Mouse (Mus musculus) ovary, postnatal 10 days (tissue): ENCODE results near the gene Ky.

Experiments used
- DNase-seq: peaks from one replicate; pipeline ENCODE4 v3.0.0; 2022; ENCODE audit warnings: low spot score

The Ky gene

DNA sequence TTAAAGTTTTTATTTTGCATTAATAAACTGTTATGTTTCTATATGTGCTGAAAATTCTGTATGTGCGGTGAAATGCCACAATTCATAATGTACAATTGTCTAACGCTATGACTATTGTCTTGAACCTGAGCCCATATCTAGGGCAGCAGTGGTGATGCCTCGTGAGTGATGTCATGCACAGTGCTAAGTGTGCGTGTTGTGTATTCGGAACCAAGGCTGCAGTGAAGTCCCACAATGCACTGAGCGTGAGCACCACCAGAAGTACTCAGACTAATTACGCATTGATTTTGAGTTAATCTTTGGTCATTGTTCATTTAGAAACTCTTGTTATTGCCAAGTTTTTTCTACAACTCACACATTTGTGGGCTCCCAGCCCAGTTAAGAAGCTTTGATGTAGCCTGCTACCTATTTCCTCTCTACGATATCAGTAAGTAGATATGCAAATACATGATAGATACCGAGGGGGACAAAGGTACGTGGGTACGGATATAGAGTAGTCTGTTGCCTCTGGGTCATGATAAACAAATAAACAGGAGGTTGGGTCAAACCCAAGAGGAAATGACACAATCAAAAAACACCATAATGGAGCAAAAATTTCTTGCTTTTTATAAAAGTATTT lies 3.4 kb upstream of the Ky start:
- no peak for DNase-seq

DNA sequence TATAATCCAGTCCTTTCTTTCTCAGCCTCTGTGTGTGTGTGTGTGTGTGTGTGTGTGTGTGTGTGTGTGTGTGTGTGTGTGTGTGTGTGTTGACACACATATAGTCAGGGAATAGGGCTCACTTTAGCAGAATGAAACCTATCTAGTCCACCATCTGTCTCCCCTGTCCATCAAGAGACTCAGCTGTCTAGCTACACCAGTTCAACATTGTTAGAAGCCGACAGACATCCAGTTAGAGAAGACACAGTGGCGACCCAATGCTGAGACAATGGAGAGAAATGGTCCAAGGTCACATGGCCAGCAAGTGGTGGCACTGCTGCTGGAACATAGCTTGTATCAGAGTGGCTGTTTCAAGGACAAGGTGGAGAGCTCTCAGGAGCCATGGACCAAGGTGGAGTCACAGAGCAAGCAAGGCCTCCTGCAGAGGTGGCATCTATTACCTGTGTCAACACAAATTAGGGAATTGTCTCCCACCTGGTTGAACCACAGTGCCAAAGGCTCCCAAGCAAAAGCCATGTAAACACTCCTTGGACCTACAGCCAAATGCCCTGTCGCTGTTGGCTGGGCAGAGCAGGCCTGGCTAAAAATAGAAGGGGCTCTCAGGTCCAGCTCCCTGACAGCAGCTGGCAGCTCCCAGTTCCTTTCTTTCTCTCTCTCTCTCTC lies 703 bp upstream of the Ky start:
- no peak for DNase-seq

DNA sequence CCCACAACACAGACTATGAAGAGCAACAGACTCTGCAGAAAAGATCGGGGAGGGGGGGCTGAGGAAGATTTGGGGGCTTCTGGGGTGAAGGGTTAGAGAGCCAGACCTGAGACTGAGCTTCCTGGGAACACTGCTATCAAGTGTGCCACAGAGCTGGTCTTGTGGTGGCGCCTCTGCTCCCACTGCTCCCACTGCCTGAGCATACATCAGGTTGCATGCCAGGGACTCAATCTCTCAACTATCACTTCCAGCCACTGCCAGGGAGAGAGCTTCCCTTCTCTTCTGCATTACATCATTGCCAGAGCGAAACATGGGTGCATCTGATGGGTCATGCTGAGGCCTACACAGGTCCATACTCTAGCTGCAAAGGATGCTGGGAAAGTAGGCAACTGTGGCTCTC lies 2.8 kb downstream of the Ky start:
- DNase-seq = no peak

DNA sequence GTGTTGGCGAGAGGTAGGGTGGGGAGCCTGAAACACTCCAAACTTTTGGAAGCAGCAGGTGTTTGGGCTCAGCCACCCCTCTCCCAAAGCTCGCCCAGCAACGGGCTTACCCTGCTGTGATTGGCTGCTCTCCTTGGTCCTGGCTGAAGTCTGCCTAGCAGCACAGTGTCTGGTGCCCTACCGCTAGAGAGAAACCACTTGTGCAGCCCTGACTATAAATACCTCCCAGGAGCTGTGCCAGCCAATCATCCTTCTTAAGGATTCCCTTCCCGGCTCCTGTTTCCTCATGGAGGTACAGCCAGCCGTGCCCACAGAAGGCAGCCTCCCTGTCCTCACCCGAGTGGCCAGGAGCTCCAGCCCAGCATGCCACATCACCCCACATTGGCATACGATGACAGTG lies 5.9 kb downstream of the Ky start:
- DNase-seq = no peak

DNA sequence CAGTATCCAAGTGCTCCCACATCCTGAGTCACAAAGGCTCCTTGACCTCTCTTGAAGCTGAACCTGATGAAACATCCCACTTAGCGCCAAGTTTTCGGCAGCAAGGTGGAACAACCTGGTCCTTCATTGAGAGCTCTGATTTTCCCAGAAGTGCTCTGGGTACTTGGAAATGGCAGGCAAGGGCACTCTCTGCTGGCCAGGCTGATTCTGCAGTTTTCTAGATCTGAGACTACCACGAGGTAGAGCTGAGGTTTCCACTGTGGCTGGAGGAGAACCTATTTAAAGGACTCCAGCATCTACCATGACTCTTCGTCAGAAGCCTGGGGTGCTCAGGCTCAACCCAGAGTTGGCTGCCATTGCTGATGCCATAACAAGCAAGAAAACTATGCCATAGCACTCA lies 8.0 kb downstream of the Ky start:
- no peak for DNase-seq

DNA sequence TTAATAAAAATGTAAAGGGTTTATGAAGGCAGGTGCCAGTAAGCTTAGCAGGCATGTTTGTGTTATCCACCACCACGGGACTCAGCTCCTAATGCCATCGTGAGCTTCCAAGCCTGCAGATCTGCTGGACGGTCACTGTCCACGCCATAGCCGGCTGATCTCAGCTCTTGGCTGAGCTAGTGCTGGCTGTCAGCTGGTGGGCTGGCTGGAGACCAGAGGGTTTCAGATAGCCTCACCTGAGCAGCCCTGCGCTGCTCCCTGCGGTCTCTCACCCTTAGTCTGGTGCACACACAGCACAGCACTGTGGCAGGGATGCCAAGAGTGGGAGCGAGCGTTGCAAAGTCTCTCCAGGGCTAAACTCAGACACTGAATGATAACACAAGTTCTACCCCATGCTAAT lies 12.9 kb downstream of the Ky start:
- DNase-seq = no peak

DNA sequence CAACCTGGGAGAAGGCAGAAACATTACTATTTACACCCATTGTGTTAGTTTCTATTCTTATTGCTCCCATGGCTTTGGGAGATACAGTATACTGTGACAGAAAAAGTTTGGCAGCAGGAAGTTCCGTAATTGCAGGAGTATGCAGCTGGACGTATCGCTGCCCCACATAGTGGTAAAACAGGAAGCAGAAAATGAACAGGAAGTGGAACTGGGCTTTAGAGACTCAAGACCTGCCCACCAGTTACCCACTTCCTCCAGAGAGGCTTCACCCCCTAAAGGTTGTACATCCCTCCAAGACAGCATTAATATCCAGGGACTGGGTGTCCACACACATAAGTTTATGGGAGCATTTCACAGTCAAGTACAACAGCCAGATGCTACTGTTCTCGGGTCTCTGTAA lies 15.8 kb downstream of the Ky start:
- DNase-seq = no peak

DNA sequence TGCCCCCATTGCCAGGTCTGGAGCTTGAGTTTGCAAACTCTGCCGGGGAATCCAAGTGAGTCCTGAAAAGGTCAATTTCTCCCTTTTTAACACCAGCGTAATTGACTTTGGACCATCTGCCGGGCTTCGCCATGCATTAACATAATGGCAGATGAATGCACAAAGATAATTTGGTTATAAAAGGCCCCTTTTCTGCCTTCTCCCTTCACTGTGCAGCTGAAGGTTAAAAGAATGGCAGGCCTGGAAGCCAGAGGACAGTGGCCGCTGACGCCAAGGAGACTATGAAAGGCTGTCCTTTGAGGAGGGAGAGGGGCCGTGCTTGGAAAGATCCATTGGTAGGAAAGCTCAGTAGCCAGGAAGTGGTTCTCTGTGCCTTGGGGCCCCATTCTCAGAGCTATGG lies 22.6 kb downstream of the Ky start:
- no peak for DNase-seq

DNA sequence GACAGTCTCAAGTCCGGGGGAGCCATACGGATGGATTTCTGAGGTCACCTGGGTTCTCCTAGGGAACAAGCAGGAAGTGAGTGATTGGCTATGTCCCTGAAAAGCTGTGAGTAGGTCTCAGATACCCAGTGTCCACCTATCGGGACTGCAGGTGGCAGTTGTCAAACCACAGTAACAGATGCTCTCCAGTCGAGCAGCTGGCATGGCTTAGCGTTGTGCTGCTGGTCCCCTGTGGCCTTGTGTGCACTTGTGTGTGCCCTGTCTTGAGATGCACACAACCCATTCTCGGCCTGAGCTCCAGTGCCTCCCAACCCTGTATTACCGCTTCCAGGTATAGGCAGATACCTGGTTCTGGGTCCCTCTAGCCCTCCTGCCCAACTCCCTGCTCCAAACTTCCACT lies 23.0 kb downstream of the Ky start:
- no peak for DNase-seq

DNA sequence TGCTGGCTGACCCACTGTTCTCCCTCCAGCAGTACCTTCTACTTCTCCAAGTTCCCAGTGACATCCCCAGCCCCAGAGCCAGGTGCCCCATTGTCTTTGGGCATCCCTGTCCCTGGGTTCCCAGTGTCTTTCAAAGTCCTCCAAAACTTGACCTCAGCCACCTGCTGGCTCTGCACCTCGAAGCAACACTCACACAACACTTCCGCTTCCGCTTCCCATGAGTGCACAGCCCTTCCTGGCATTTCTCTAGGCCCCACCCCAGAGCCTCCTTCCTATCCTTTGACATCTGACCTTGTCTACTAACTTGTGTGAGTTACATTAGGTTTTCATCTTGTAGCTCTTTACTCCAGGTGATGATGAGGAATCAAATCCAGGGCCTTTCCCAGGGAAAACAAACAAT lies 23.5 kb downstream of the Ky start:
- no peak for DNase-seq

DNA sequence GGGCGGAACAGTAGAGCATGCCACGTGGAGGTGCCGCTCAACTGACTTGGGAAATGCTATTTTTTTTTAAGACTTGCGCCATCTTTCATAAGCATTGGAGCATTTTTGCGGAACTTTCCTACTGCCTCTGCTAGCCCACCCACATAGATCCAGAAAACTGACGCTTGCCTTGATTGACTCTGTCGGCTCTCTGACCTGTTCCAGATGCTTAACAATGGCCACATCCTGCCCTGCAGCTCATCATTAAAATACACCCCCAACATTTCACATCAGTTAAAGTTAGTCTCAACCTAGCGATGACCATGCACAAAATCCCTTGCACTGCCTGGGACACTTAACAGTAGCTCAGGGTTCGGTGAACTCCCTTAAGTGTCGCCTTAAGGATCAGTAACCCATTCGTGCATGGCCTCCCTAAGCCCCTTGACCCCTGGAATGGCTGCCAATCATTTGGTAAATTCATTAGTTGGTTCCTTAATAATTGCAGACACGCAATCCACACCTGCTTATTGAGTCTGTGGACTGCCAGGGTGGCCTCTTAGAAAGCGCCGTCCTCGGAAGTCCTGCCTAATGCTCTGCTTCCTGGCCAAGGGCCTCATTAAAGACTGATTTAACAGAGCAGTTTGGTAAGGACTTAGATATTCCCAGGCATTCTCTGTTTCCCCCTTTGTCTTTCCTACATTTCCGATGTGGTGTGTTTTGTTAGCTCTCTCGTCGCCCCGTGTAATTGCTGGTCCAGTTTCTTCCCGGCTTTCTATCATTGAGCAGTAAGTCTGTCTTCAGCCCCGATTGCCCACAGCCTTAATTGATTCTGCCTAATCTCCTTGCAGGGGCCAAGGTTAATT lies 25.7 kb downstream of the Ky start:
- DNase-seq = no peak

DNA sequence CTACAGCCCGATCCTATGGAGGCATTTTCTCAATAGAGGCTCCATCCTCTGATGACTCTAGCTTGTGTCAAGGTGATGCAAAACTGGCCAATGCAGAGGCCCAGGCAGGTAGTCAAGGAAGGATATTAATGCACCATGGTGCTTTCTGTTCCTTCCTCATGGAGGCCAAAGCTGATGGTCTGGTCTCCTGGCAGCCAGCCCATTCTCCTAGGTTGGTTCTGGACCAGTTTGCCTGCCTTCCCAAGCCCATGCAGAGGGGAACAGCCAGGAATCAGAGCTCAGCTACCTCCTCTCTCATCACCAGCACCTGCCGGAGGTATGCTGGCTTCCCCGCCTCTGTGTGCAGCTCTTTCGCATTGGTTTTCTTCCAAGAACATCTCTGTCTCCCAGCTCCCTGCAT lies 31.4 kb downstream of the Ky start:
- no peak for DNase-seq

DNA sequence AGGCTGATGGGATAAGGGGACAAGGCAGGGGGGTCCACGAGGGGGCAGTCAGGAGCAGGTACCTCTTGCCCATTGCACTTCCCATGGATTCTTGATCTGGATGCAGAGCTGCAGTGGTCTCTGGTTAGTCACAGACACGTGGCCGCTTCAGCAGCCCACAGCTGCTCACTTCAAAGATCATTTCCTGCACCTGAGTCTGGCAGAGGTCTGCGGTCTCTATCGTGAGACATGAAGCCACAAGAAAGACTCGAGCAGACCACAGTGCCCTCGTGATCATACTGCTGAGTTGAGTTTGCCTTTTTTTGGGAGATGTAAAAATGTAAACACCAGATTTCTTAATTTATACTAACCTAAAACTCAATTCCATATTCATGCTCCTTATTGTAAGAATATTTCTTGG lies 34.1 kb downstream of the Ky start:
- no peak for DNase-seq

DNA sequence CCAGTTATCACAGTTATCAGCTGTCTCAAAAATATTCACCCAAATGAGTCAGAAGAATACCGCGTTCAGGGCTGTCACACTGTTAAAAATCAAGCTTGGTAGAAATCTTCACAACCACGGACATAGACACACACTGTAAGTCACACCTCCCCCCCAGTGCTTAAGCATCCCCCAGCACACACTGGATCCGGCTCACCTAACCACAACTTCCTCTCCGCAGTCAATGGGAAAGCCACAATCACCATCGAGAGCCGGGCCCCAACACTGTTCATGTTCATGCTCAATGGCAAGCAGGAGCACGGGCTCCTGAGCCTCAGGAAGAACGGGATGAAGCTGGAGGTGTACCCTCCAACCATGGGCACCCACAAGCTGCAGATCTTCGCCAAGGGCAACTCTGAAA lies 36.1 kb downstream of the Ky start:
- DNase-seq = no peak

DNA sequence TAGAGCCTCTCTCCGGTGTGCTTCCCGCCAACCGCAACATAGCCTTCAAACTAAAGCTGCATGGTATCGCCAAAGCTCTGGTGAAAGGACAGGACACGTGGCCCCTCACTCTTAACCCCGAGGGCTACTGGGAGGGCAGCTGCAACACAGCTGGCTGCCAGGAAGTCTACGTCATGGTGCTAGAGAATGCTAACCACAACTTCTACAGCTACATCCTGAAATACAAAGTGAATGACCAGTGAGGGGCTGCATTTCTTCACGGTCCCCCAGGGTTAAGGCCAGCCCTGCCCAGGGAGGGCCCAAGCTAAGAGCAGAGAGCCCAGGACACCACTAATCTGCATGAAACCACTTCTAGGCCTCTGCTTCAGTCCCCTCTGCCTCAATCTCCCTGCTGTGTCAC lies 37.0 kb downstream of the Ky start:
- no peak for DNase-seq

DNA sequence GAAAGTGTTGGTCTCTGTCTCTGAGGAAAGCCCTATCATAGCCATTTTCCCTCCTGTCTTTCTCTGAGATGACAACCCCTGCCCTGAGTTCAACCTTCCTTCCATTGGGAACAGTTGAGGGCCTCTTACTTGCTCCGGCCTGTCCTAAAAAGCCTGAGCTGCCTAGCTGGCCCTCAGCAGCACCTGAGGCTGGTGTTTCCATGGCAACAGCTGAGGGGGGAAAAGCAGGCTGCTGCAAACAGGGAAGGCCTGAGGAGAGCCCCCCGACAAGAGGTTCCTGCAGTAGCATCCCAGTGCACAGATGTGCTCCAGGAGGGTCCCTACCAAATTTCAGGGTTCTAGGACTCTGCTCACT lies 38.2 kb downstream of the Ky start:
- no peak for DNase-seq

DNA sequence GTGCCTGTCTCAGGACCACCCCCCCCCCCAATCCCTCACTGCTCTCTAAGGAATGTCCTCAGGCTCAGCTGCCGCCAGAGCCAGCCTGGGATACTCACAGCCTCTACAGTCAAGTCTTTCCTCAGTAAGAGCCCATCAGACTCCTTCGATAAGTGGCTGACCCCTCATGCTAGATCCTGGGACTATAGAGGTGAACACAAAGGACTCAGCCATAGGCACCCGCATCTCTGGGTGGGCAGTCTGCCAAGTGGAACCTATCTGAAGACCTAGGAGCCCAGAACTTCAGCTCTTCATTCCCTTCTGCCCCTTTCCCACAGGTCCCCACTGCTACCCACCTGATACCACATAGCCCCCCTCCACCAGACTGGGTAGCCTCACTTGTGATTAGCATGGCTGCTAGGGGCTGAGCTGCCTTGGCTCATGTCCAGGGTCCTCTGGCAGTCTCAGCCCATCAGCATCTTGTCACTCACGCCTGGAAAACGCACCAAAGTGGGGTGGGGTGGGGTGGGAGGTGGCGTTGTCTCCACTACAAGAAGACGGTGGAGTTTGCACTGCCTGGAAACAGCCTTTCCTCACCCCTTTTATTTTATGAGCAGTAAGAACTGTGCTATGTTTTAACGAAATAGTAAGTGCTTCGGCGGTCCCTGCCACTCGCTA lies 38.7 kb downstream of the Ky start:
- no peak for DNase-seq

DNA sequence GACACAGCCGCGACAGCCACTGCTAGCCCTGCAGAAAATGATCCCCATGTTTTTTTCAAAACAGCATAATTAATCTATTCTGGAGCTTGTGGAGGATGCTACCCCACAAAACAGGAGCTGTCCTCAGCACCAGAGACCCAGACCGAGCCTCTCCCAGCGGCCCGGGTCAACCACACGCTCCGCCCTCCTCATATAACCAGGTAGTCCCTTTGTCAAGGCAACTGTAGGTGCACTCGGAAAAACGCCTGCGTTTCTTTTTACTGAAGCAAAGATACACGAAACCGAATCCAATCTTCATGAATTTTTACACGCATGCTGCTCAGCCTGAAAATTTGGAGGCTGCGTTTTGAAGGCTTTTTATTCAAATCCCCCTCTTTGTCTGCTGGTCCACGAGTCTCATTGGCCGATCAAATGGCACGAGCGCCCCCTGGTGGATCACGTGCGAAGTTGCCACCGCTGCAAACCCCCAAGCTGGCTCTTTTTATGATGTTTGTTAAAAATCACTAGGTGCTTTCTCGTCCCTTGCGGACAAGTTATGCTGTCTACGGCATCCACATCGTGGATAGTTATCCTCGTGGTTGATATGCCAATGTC lies 39.3 kb downstream of the Ky start:
- DNase-seq = peak; percentile 75

DNA sequence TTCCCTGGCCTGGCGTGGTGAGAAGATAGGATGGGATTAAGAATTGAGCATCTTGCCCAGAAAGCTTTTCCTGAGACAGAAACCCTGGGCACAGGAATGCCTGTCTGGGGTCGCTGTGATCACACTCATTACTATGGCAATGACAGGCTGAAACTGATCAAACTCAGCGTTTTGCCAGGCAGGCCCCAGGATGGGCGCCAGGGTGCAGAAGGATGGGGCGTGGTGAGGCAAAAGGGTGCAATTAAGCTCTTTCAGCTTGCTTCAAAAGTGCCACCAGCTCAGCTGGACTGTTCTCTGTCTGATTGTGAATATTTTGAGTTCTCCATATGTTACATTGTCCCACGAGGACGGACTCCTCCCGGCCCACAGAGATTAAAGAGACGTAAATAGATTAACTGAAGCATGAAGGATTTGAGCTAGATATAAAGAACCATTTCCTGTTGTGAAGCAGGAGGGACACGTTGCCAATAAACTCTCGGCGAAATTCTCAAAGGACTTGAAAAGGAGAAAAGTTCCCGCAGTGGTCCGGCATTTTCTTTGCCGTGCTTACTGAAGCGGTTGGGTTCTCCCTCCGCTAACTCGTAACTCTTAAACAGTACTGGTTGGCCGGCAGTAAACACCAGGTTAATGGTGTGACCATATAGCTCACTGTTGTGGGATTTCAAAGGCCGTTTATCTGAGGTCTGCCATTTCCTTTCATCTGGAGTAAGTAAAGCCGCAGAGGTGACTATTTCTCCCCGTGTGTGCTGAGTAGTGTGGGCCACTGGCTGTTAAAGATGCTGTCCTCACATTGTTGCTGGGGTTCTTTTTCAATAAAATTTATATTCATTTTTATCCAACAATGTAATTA lies 40.1 kb downstream of the Ky start:
- no peak for DNase-seq

DNA sequence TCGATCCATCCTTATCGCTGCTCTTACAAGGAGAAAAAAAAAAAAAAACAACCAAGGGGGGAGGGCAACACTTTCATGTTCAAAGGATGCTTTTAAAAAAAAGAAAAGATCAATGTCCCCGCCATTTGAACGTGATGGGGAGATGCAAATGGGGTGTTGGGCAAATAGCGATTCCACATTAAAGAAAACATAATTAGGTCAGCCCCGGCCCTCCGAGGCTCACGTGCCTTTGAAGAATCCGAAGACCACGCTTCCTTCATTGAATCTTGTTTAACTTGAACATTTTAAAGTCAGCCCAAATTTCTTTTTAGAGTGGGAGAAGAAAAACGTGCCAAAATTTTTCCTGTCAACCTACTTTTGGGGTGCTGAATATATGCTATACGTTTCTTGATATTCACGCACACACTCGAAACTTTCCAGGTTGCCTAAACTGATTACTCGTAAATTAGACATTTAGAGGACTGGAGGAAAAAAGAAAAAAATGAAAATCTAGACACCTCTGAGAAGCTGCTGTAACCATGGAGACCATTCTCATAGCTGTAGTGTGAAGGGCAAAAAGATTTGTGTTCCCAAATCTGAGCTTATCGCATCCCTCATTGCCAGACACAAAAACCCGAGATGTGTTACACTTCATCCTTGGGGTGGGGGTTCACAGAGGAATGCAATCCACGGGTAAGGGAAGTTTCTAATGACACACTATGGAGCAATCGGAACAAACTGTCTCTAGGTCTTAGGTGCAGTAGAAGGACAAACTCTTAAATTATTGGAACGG lies 40.9 kb downstream of the Ky start:
- DNase-seq = no peak

DNA sequence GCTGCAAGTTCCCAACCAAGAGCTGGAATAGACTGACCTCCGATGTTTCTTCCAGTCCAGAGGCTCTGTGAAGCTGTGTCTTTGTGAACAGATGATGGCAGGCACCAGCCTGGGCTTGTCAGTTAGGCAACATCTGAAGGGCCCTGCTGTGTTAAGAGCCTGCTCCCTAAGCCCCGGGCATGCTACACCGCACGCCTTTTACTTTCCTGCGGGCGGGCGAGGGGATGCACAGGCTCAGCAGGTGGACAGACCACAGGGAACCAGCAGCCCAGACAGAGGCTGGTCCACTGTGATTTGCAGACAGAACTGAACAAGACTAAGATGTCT lies 41.4 kb downstream of the Ky start:
- no peak for DNase-seq
